Mouse (Mus musculus) spleen, embryonic (tissue): ENCODE measurements at regions not wholly inside any gene's neighbourhood (a gene's known extent, or its start where the extent isn't known, plus 50 kb on each side); places are given as distances from the start of the nearest gene placed in this dataset.
"Not testable (repeated sequence)": the region's sequence is repeated elsewhere in the genome, so short reads cannot be mapped to it uniquely, and the experiment has no call there.

ENCODE experiments used
- CTCF ChIA-PET: fragments of 350-600 bp; sonication (Branson Sonifier 250); formaldehyde crosslinking; loops from one replicate; lab custom pipeline; 2022; lab: Charles Lee

- CTCF ChIA-PET, result not testable (repeated sequence)
Observed at GRCm38 (mm10) chr1:30548761-30549160, 325.0 kb downstream of the Phf3 start.

GRCm38 (mm10) chr1:30540088-30540698 is 333.5 kb downstream of the Phf3 start:
- CTCF ChIA-PET, result no interaction called here

- CTCF ChIA-PET, result no interaction called here
Observed at GRCm38 (mm10) chr1:30536989-30537975, 336.4 kb downstream of the Phf3 start.

- CTCF ChIA-PET, result no interaction called here
Observed at GRCm38 (mm10) chr1:30517348-30517747, 356.4 kb downstream of the Phf3 start.

- CTCF ChIA-PET, result no interaction called here
Observed at GRCm38 (mm10) chr1:30515846-30516245, 357.9 kb downstream of the Phf3 start.

- CTCF ChIA-PET, result no interaction called here
Observed at GRCm38 (mm10) chr1:30503224-30503623, 370.5 kb downstream of the Phf3 start.

- CTCF ChIA-PET, result interaction anchor here (0.5 kb wide), 1 partner anchor 1565 kb away, joined by 3 read pairs; no protein-coding TSS in a partner anchor
Observed at GRCm38 (mm10) chr1:30460295-30460958, 413.3 kb downstream of the Phf3 start.

- CTCF ChIA-PET, result no interaction called here
Observed at GRCm38 (mm10) chr1:30437964-30438363, 435.8 kb downstream of the Phf3 start.

- CTCF ChIA-PET, result no interaction called here
Observed at GRCm38 (mm10) chr1:30416582-30416981, 457.1 kb downstream of the Phf3 start.

- CTCF ChIA-PET, result no interaction called here
Observed at GRCm38 (mm10) chr1:30414881-30415439, 458.8 kb downstream of the Phf3 start.
